Mouse (Mus musculus): Measurements from ENCODE around the gene Susd5.
"Not testable (repeated sequence)": the region's sequence is repeated elsewhere in the genome, so short reads cannot be mapped to it uniquely, and the experiment has no call there.

Susd5 gene

GRCm38 (mm10) chr9:114073681-114074080 is 16.7 kb downstream of the Susd5 start:
- no peak for DNase-seq

GRCm38 (mm10) chr9:114086422-114086821 is 29.5 kb downstream of the Susd5 start:
- DNase-seq: no peak

GRCm38 (mm10) chr9:114087106-114087815 is 30.3 kb downstream of the Susd5 start:
- no peak for DNase-seq

- DNase-seq: not testable (repeated sequence)
These were observed 31.9 kb downstream of the Susd5 start for GRCm38 (mm10) chr9:114088885-114089284.

- DNase-seq: peak; percentile 49
These were observed 35.2 kb downstream of the Susd5 start for GRCm38 (mm10) chr9:114092188-114092587.

- DNase-seq: no peak
These were observed 37.9 kb downstream of the Susd5 start for GRCm38 (mm10) chr9:114094854-114095253.

GRCm38 (mm10) chr9:114098716-114099302 is 41.9 kb downstream of the Susd5 start:
- DNase-seq: no peak

GRCm38 (mm10) chr9:114110268-114110667 is 53.3 kb downstream of the Susd5 start:
- DNase-seq: no peak

GRCm38 (mm10) chr9:114111161-114111560 is 54.2 kb downstream of the Susd5 start:
- no peak for DNase-seq

- no peak for DNase-seq
These were observed 55.3 kb downstream of the Susd5 start for GRCm38 (mm10) chr9:114112226-114112625.

- DNase-seq: no peak
These were observed 57.1 kb downstream of the Susd5 start for GRCm38 (mm10) chr9:114113911-114114623.

- DNase-seq: peak; percentile 36
These were observed 59.7 kb downstream of the Susd5 start for GRCm38 (mm10) chr9:114116672-114117071.

GRCm38 (mm10) chr9:114122862-114123261 is 65.9 kb downstream of the Susd5 start:
- not testable (repeated sequence) for DNase-seq

- not testable (repeated sequence) for DNase-seq
These were observed 72.4 kb downstream of the Susd5 start for GRCm38 (mm10) chr9:114129273-114129835.
